Mouse (Mus musculus) gastrocnemius, adult 2 months (tissue): ENCODE data around the gene Hivep3. TPM values are rescaled to one million over a fixed set of nuclear protein-coding genes. Genes with fewer than 3 reads are reported as not detected.

ENCODE experiments used
- DNase-seq: peaks from one replicate; pipeline ENCODE4 v3.0.0; 2022
- H3K27ac ChIP-seq: fragments of 200-600 bp; 2 replicates; pipeline ENCODE4 v1.8.1; 2022; ENCODE audit warnings: mild to moderate bottlenecking
- H3K4me3 ChIP-seq: fragments of 200-600 bp; 2 replicates; pipeline ENCODE4 v1.8.1; 2022; ENCODE audit warnings: mild to moderate bottlenecking, moderate library complexity
- CTCF ChIP-seq: fragments of 200-600 bp; IDR thresholded peaks from 2 replicates; pipeline ENCODE4 v1.8.1; 2022; ENCODE audit warnings: antibody characterized with exemption, mild to moderate bottlenecking, moderate library complexity
- intact Hi-C: fragments of 180-260 bp; cut with DNase I; formaldehyde crosslinking; loops from one replicate; pipeline ENCODE4 v1.15.1; 2025
- total RNA-seq, 2 experiments: library from RNA; stranded (reverse); gene quantifications; 2 replicates each; pipeline ENCODE4 v1.2.3; 2021

Gene Hivep3
- total RNA-seq, 2 experiments from 2014 or later, result 1.7 to 3.5 TPM

- TF ChIP-seq CTCF, result no peak
- Histone ChIP-seq H3K27ac (no peak overlapping the region), H3K4me3 (no peak overlapping the region)
- intact Hi-C loops, result no loop called here
- DNase-seq, result no peak
Measured at GRCm38 (mm10) chr4:119893255-119893779, 159.7 kb downstream of the Hivep3 start.

- H3K27ac ChIP-seq, result no peak overlapping the region
- intact Hi-C loops, result no loop called here
- no peak for TF ChIP-seq CTCF
- no peak for DNase-seq
- no peak overlapping the region for H3K4me3 ChIP-seq
Measured at GRCm38 (mm10) chr4:119894797-119895458, 161.3 kb downstream of the Hivep3 start.

DNA sequence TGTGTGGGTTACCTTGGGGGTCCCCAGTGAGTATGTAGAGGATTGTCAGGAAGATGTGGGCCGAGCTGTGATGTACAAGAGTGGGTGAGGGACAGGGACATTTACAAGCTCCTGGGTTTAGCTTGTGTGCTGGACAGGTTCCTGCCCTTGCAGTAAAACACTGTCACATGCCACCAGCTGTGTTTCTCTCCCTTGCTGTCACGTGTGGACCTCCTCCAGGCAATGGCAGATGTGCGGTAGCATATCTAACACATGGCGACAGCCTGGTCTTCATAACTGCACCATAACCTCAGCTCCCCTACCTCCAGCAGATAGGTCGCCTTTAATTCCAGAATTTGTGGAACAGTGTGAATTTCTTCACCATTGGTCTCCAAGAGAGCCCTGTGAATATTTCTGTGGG is 161.9 kb downstream of the Hivep3 start:
- no peak for TF ChIP-seq CTCF
- Histone ChIP-seq H3K27ac (no peak overlapping the region), H3K4me3 (no peak overlapping the region)
- DNase-seq, result no peak
- intact Hi-C loops, result no loop called here

- Histone ChIP-seq H3K27ac (no peak overlapping the region), H3K4me3 (no peak overlapping the region)
- no peak for TF ChIP-seq CTCF
- intact Hi-C loops, result no loop called here
- no peak for DNase-seq
Measured at GRCm38 (mm10) chr4:119896572-119896971, 163.0 kb downstream of the Hivep3 start.

- no peak for DNase-seq
- intact Hi-C loops, result no loop called here
- H3K4me3 ChIP-seq, result no peak overlapping the region
- no peak overlapping the region for H3K27ac ChIP-seq
- TF ChIP-seq CTCF, result no peak
Measured at GRCm38 (mm10) chr4:119897054-119897855, 163.7 kb downstream of the Hivep3 start.

DNA sequence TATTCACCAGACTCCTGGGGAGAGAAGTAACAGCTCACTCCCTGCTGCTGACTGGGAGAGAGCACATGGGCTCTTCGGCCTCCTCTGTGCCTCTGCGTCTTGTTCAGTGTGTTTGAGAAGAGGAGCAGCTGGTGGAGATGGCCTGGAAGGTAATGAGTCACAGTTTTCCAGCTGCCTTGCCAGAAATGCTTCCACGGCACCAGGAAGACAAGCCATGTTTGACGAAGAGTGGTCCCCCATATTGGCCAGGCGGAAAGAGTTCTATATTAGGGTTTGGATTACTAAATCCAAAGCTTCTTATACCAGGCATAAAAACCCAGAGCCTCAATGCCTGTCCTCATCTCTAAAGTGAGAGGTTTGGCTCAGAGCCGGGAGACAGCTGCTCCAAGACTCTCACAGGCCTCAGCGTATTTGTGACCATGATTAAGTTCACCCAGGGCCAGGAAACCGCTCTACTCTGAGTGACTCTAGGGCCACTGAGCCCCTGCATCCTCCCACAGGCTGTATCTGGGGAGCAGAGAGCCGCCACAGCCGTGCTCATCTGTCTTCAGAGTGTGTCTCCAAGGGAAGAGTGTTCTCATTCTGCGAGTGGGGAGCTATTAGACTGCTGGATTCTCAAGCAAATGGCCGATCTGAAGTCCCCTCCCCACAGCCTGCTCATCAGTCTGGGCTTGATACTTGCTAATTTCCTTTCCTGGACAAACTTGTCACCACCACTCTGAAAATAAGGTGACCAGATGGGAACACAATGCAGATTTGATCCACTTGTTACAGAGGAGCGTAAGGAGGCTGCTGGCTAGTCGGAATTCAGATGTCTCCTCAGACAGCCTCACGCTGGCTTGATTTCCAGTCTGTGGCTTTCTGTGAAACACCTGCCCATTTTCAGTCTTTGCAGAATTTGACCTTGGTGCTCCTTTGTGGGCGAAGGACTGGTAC is 168.2 kb downstream of the Hivep3 start:
- Histone ChIP-seq H3K27ac (peak overlapping the region; percentile 65), H3K4me3 (no peak overlapping the region)
- intact Hi-C loops, result no loop called here
- no peak for TF ChIP-seq CTCF
- peak; percentile 72 for DNase-seq

GRCm38 (mm10) chr4:119903328-119903727 is 169.7 kb downstream of the Hivep3 start:
- Histone ChIP-seq H3K4me3 (no peak overlapping the region), H3K27ac (no peak overlapping the region)
- intact Hi-C loops, result loop anchor here (1.0 kb wide), 1 partner anchor 15 kb away; no protein-coding TSS in a partner anchor
- DNase-seq, result no peak
- TF ChIP-seq CTCF, result no peak

GRCm38 (mm10) chr4:119903806-119904205 is 170.2 kb downstream of the Hivep3 start:
- intact Hi-C loops, result loop anchor here (1.0 kb wide), 1 partner anchor 14 kb away; no protein-coding TSS in a partner anchor
- Histone ChIP-seq H3K27ac (no peak overlapping the region), H3K4me3 (no peak overlapping the region)
- no peak for DNase-seq
- TF ChIP-seq CTCF, result no peak

GRCm38 (mm10) chr4:119904296-119904695 is 170.7 kb downstream of the Hivep3 start:
- DNase-seq, result no peak
- intact Hi-C loops, result no loop called here
- Histone ChIP-seq H3K27ac (no peak overlapping the region), H3K4me3 (no peak overlapping the region)
- TF ChIP-seq CTCF, result no peak

- Histone ChIP-seq H3K27ac (no peak overlapping the region), H3K4me3 (no peak overlapping the region)
- intact Hi-C loops, result no loop called here
- DNase-seq, result no peak
- TF ChIP-seq CTCF, result no peak
Measured at GRCm38 (mm10) chr4:119907106-119907505, 173.5 kb downstream of the Hivep3 start.

DNA sequence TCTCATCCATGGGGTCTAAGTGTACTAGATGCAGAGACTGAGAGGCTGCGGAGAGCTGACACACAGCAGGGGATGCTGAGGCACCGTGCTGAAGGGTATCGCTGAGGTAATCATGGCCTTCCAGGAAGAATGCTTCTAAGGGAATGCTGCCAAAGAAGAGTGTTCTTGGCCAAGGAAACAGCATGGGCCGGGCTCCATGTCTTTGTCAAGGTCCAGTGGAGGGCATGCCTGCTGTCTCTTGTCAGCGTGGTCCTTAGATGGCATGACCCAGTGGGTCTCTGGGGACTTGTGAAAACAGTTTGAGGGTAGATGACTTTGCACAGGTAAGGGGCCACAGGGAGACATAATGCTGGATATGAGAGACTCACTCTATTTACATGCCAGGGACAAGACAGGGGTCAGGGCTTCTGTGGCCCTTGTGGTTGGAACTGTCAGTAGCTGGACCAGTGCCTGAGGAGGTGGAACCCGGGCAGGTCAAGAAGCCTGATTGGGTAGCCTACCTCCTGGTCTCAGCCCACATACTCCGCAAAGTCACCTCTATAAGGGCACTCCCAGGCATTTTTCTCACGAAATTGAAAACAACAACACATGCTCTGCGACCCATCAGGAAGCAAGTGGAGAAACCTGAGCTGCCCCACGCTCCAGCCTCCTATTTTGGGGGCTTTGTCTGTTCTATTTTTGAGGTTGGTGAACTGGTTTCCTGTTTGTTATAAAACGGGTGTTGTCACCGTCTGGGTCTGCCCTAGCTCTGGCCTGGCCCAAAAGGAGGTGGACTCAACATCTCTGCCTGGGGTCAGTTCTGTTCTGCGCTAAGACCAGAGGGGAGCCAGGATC is 177.7 kb downstream of the Hivep3 start:
- intact Hi-C loops, result no loop called here
- no peak for TF ChIP-seq CTCF
- DNase-seq, result no peak
- Histone ChIP-seq H3K4me3 (no peak overlapping the region), H3K27ac (no peak overlapping the region)
